Mouse (Mus musculus) cortical plate, adult 2 months (tissue): Measurements from ENCODE around the gene Mcm2.

Experiments used
- CTCF ChIP-seq: fragments of 200-500 bp; IDR thresholded peaks from 2 replicates; pipeline ENCODE4 v1.5.1; 2011; ENCODE audit warnings: mild to moderate bottlenecking, control low read depth, low read length; ENCODE audit not compliant: insufficient read depth; ENCODE audit errors: extremely low read depth
- POLR2A ChIP-seq: fragments of 200-500 bp; IDR thresholded peaks from 2 replicates; pipeline ENCODE4 v1.6.1; 2011; ENCODE audit warnings: mild to moderate bottlenecking, low read length, control low read depth; ENCODE audit not compliant: insufficient read depth; ENCODE audit errors: extremely low read depth

- TF ChIP-seq CTCF: no peak
- TF ChIP-seq POLR2A: no peak
Observed at GRCm38 (mm10) chr6:88839135-88839970, 59.2 kb downstream of the Mcm2 start.
